Mouse (Mus musculus) heart, postnatal 0 days (tissue): ENCODE results near the gene Gpr68.

ENCODE experiments used
- CTCF ChIP-seq: IDR thresholded peaks from 2 replicates; pipeline ENCODE4 v1.5.1; 2016; ENCODE audit warnings: antibody characterized with exemption, control low read depth, low read depth
- EP300 ChIP-seq: IDR thresholded peaks from 2 replicates; pipeline ENCODE4 v1.6.1; 2016; ENCODE audit warnings: antibody characterized with exemption, low read depth

GRCm38 (mm10) chr12:100897736-100898650 lies 10.0 kb downstream of the Gpr68 start:
- no peak for TF ChIP-seq CTCF
- no peak for TF ChIP-seq EP300
